Mouse (Mus musculus) spleen, adult 2 months (tissue): ENCODE results near the gene Fancc. TPM values are rescaled to one million over a fixed set of nuclear protein-coding genes. Genes with fewer than 3 reads are reported as not detected.

ENCODE experiments used
- DNase-seq, 2 experiments: peaks; one replicate each; pipeline versions ENCODE4 v3.0.0 to v3.0.0-alpha.2; 2012 to 2021; ENCODE audit warnings: low spot score in 2 of 2, low read depth in 1 of 2
- H3K27ac ChIP-seq: fragments of 200-500 bp; 2 replicates; pipeline ENCODE4 v1.5.1; 2012; ENCODE audit warnings: low read length, inconsistent platforms; ENCODE audit not compliant: insufficient read depth
- H3K27me3 ChIP-seq: fragments of 200-500 bp; 2 replicates; pipeline ENCODE4 v1.6.1; 2012; ENCODE audit warnings: mild to moderate bottlenecking, moderate library complexity, low read length, inconsistent platforms; ENCODE audit not compliant: control insufficient read depth, insufficient read depth
- H3K36me3 ChIP-seq: fragments of 200-500 bp; 2 replicates; pipeline ENCODE4 v1.6.1; 2012; ENCODE audit warnings: mild to moderate bottlenecking, low read length, inconsistent platforms; ENCODE audit not compliant: control insufficient read depth, insufficient read depth
- H3K4me1 ChIP-seq: fragments of 200-500 bp; 2 replicates; pipeline ENCODE4 v1.6.1; 2011; ENCODE audit warnings: inconsistent platforms; ENCODE audit not compliant: control insufficient read depth, insufficient read depth, insufficient read length
- H3K4me3 ChIP-seq: fragments of 200-500 bp; 2 replicates; pipeline ENCODE4 v1.5.1; 2011; ENCODE audit warnings: mild to moderate bottlenecking, inconsistent platforms; ENCODE audit not compliant: insufficient read depth, insufficient read length; ENCODE audit errors: extremely low read depth
- CTCF ChIP-seq: fragments of 200-500 bp; IDR thresholded peaks from 2 replicates; pipeline ENCODE4 v1.5.1; 2011; ENCODE audit warnings: mild to moderate bottlenecking, inconsistent platforms; ENCODE audit not compliant: insufficient read depth, insufficient read length, insufficient replicate concordance; ENCODE audit errors: extremely low read depth
- POLR2A ChIP-seq: fragments of 200-500 bp; IDR thresholded peaks from 2 replicates; pipeline ENCODE4 v1.6.1; 2011; ENCODE audit warnings: low read depth, low read length, inconsistent platforms
- WGBS: fragments of 180-500 bp; shearing (Covaris S2); methylation state at CpG from one replicate; pipeline ENCODE4 v1.1.7; 2018; 5-methylcytosine and 5-hydroxymethylcytosine counted together
- polyA plus RNA-seq: library from polyadenylated mRNA; depleted of rRNA; stranded (reverse); fragments of >200 nt; gene quantifications from 2 replicates; pipeline ENCODE4 v1.2.3, GENCODE M21; 2012

Gene Fancc
- polyA plus RNA-seq, 1 experiment = 5.1 TPM

DNA sequence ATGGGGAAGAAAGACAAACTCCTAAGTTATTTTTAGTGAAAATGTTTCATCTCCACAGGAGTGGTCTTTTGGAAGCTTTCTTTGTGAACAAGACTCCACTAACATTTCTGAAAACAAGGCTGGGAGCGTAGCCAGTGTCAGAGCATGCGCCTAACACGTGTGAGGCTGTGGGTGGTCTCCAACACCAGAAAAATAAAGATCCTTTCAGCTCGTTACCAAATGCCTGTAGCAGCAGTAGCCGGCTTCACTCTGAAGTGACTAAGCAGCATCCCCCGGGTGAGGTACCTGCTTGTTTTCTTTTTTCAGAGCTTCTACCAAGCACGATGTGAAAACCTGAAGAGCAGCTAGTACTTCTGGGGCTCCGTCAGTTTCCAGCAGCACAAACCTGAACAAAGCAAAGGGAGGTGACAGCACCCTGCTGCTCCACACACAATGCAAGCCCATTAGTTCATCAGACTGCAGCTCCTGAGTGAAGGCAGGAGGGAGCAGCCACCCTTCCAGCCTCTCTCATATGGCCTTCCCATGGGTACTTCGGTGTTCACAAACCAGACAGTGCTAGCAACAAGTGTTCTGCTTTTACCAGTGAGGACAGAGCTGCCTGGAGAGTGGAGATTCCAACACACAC lies 166.7 kb downstream of the Fancc start:
- Histone ChIP-seq H3K4me1 (no peaks in the 10 kb centered on the region), H3K27ac (no peak overlapping the region), H3K36me3 (no peaks in the 10 kb centered on the region), H3K27me3 (no peaks in the 10 kb centered on the region), H3K4me3 (no peak overlapping the region)
- DNase-seq = no peak
- WGBS = 93% methylated on average over 9 of the region's 9 CpGs
- TF ChIP-seq POLR2A = no peak
- no peak for TF ChIP-seq CTCF

DNA sequence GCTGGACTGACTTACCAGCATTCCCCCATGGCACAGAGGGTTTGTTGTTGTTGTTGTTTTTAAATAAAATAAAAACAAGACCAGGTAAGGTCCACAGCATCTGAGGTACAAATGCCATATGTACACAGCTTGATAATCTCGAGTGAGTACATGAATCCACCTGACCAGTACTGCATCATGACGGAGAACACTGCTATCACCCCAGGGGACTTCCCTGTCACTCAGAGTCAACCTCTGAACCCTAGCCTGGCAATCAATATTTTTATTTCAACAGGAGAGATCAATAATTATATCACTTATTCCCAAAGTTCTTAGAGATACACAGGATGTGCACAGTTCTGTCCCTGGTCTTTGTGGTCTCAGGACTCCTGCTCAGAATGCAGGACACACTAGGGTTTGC lies 171.1 kb downstream of the Fancc start:
- no peak overlapping the region for H3K4me3 ChIP-seq

DNA sequence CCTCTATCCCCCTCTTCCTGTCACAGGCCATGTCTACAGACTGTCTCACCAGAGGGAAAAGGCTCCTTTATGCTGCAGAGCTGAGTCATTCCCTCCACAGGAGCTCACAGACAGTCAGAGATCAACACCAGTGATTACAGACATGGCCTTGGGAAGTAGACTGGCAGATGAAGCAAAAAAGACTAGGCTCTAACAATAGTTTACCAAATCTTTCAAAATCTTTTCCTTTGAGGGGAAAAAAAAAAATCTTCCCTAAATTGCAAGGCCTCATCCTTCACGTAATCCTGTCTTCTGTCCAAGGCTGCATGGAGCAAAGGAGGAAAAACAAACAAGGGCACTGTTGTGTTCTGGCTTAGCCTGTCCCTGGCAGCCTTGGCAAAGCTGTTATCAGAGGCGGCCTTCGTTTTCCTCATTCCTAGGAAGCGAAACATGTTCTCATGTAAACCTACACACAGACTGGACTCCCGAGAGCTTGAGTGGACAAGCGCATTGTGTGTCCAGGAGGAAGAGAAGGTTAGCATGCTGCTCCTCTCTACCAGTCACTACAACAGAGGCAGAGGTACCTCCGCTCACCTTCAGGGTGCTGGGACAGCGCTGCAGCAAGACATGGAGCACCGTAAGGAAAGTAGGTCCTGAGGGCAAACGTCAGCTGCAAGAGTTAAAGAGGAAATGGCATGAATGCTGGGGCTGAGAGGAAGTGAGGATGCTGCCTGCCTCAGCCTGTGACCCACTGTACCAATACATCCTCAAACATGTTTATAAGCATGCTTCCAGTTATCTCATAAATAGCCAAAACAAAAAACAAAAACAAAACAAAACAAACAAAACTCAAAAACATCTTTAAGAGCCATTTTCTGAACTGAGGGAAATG lies 171.9 kb downstream of the Fancc start:
- 75% methylated on average over 10 of the region's 10 CpGs for WGBS
- TF ChIP-seq CTCF (no peak), POLR2A (no peak)
- Histone ChIP-seq H3K27me3 (no peaks in the 10 kb centered on the region), H3K4me3 (no peak overlapping the region), H3K4me1 (no peaks in the 10 kb centered on the region), H3K36me3 (no peaks in the 10 kb centered on the region), H3K27ac (0 out of 2 replicates have a peak overlapping the region, but pooled peaks have one; percentile 20)
- no peak for DNase-seq

More for the DNA sequence above, 171.1 kb downstream of the Fancc start:
- TF ChIP-seq CTCF (no peak), POLR2A (no peak)
- no peak overlapping the region for H3K27ac ChIP-seq
- no peaks in the 10 kb centered on the region for H3K36me3 ChIP-seq
- H3K4me1 ChIP-seq = no peaks in the 10 kb centered on the region
- DNase-seq = no peak
- WGBS = 84% methylated on average over 2 of the region's 2 CpGs
- H3K27me3 ChIP-seq = no peaks in the 10 kb centered on the region

DNA sequence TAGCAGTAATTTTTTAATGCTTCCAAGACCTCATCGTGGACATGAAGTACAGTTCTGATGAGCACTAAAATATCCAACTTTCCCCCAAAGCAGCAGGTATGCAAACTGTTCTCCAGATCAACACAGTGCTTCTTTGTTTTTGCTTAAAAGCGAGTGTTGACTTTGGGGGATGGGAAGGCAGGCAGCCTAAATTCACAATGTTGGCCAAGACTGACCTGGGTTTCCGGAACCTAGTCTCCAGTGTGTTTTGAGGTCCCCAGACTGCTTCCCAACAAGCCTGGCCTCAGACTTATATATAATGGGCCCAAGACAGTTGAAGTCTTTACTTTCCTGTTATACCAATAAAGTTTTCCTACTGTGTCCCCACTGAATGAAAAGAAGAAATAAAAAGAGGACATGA lies 172.8 kb downstream of the Fancc start:
- TF ChIP-seq CTCF (no peak), POLR2A (no peak)
- no peak for DNase-seq
- no peak overlapping the region for H3K27ac ChIP-seq
- 94% methylated on average over 3 of the region's 3 CpGs for WGBS
- H3K27me3 ChIP-seq = no peaks in the 10 kb centered on the region
- H3K36me3 ChIP-seq = no peaks in the 10 kb centered on the region
- H3K4me3 ChIP-seq = no peak overlapping the region
- no peaks in the 10 kb centered on the region for H3K4me1 ChIP-seq

DNA sequence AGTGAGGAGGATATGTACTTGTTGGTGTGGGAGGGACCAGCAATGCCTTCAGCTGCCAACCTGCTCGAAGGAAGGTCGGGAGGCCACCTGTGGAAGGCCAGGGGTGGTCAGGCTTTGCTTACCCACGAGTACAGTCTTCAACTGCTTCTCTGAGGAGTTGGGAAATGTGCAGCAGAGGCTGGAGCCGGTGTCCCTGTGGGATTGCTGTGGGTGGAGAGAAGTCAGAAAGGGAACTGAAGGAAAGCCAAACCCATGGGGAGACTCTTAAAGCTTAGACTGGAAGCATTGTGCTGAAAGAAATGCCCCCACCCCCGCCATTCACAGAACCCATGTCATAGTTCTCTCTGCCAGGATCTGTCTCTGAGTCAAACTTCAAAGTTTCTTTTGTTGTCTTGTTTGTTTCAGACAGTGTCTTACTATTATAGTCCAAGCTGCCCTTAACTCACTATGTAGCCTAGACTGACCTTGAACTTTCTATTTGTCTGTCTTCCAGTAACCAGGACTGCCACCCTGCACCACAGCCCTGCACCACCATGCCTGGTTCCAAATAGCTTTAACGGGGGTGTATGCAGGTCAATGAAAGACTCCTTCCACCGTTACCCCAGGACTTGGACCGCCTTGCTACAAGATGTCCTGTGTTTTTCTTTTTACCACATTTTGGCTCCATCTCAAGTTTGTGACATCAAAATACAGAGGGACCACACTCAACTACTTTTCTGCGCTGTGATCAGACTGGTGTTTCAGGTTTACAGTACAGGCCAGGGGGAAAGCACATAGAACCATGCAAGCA lies 173.6 kb downstream of the Fancc start:
- H3K27ac ChIP-seq = no peak overlapping the region; the same call in 1 of the 2 replicates
- no peaks in the 10 kb centered on the region for H3K27me3 ChIP-seq
- H3K4me3 ChIP-seq = no peak overlapping the region
- H3K36me3 ChIP-seq = no peaks in the 10 kb centered on the region
- 85% methylated on average over 9 of the region's 9 CpGs for WGBS
- H3K4me1 ChIP-seq = no peaks in the 10 kb centered on the region
- no peak for TF ChIP-seq CTCF
- TF ChIP-seq POLR2A = no peak
- no peak for DNase-seq

DNA sequence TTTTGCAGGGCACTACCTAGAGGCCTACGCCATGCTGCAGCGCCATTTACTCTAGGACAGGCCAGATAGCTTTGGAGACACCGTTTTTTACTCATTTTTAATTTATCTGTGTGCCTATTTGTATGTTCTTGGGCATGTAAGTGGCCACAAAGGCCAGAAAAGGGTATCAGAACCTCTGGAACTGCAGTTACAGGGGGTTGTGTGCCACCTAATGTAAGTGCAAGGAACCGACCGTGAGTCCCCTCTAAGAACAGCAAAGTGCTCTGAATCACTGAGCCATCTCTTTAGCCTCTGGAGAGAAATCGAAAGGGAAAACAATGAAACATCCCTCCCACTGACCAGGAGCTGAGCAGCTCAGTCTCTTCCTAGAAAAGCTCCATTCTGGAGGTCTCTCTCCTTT lies 174.3 kb downstream of the Fancc start:
- no peaks in the 10 kb centered on the region for H3K4me1 ChIP-seq
- TF ChIP-seq CTCF (no peak), POLR2A (no peak)
- no peaks in the 10 kb centered on the region for H3K36me3 ChIP-seq
- H3K27ac ChIP-seq = no peak overlapping the region
- no peak for DNase-seq
- 92% methylated on average over 6 of the region's 6 CpGs for WGBS
- H3K4me3 ChIP-seq = no peak overlapping the region
- no peaks in the 10 kb centered on the region for H3K27me3 ChIP-seq

DNA sequence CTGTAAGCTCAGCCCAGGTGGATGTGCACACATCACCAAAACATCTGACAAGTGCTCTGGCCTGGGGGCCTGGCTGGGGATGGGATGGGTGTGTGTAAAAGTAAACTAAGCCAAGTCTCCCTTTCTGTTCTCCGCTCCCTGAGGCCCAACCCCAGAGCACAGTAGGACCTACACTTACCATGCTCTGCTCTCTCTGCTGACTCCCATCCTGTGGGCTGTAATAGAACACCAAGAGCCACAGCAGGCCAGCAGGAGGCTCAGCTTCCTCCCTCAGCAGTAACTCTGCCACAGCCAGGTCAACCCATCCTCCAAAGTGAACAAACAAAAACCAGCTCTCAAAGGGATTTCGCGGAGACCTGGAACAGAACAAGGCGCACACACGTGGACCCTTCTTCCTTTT lies 175.4 kb downstream of the Fancc start:
- no peak overlapping the region for H3K27ac ChIP-seq
- WGBS = 87% methylated on average over 5 of the region's 5 CpGs
- H3K4me1 ChIP-seq = no peaks in the 10 kb centered on the region
- TF ChIP-seq POLR2A (no peak), CTCF (no peak)
- H3K36me3 ChIP-seq = no peaks in the 10 kb centered on the region
- no peaks in the 10 kb centered on the region for H3K27me3 ChIP-seq
- no peak overlapping the region for H3K4me3 ChIP-seq
- DNase-seq = no peak
